Mouse (Mus musculus) spleen, adult 2 months (tissue): ENCODE results near the gene C130074G19Rik. TPM values are rescaled to one million over a fixed set of nuclear protein-coding genes. Genes with fewer than 3 reads are reported as not detected.
A peak's percentile ranks its signal among the peaks of the same experiment; 100 is the strongest.

ENCODE experiments used
- DNase-seq, 2 experiments: peaks; one replicate each; pipeline versions ENCODE4 v3.0.0 to v3.0.0-alpha.2; 2012 to 2021; ENCODE audit warnings: low spot score in 2 of 2, low read depth in 1 of 2
- H3K27ac ChIP-seq: fragments of 200-500 bp; 2 replicates; pipeline ENCODE4 v1.5.1; 2012; ENCODE audit warnings: low read length, inconsistent platforms; ENCODE audit not compliant: insufficient read depth
- H3K27me3 ChIP-seq: fragments of 200-500 bp; 2 replicates; pipeline ENCODE4 v1.6.1; 2012; ENCODE audit warnings: mild to moderate bottlenecking, moderate library complexity, low read length, inconsistent platforms; ENCODE audit not compliant: control insufficient read depth, insufficient read depth
- H3K36me3 ChIP-seq: fragments of 200-500 bp; 2 replicates; pipeline ENCODE4 v1.6.1; 2012; ENCODE audit warnings: mild to moderate bottlenecking, low read length, inconsistent platforms; ENCODE audit not compliant: control insufficient read depth, insufficient read depth
- H3K4me1 ChIP-seq: fragments of 200-500 bp; 2 replicates; pipeline ENCODE4 v1.6.1; 2011; ENCODE audit warnings: inconsistent platforms; ENCODE audit not compliant: control insufficient read depth, insufficient read depth, insufficient read length
- H3K4me3 ChIP-seq: fragments of 200-500 bp; 2 replicates; pipeline ENCODE4 v1.5.1; 2011; ENCODE audit warnings: mild to moderate bottlenecking, inconsistent platforms; ENCODE audit not compliant: insufficient read depth, insufficient read length; ENCODE audit errors: extremely low read depth
- CTCF ChIP-seq: fragments of 200-500 bp; IDR thresholded peaks from 2 replicates; pipeline ENCODE4 v1.5.1; 2011; ENCODE audit warnings: mild to moderate bottlenecking, inconsistent platforms; ENCODE audit not compliant: insufficient read depth, insufficient read length, insufficient replicate concordance; ENCODE audit errors: extremely low read depth
- POLR2A ChIP-seq: fragments of 200-500 bp; IDR thresholded peaks from 2 replicates; pipeline ENCODE4 v1.6.1; 2011; ENCODE audit warnings: low read depth, low read length, inconsistent platforms
- WGBS: fragments of 180-500 bp; shearing (Covaris S2); methylation state at CpG from one replicate; pipeline ENCODE4 v1.1.7; 2018; 5-methylcytosine and 5-hydroxymethylcytosine counted together
- polyA plus RNA-seq: library from polyadenylated mRNA; depleted of rRNA; stranded (reverse); fragments of >200 nt; gene quantifications from 2 replicates; pipeline ENCODE4 v1.2.3, GENCODE M21; 2012

C130074G19Rik gene
- polyA plus RNA-seq, 1 experiment, result 2.1 TPM

DNA sequence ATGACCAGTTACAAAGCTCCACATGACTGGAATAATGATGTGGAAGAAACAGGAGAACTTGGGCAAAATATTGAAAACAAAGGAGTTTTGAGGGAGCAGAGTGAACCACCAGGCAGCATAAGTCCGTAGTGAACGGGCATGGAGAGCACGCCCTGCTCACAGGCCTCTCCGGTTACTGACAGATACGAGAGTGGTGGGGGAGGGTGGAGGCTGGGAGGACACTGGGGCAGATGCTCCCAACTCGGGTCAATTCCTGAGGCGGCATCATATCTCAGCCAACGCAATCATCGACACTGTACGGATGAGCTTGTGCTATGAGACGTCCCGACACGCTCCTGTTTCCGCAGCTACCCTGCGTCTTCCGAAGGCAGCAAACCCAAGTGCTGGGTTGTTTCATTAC, 14.3 kb upstream of the C130074G19Rik start:
- Histone ChIP-seq H3K27me3 (no peaks in the 10 kb centered on the region), H3K36me3 (no peaks in the 10 kb centered on the region), H3K27ac (no peak overlapping the region), H3K4me1 (no peaks in the 10 kb centered on the region), H3K4me3 (no peak overlapping the region)
- WGBS, result 96% methylated on average over 16 of the region's 16 CpGs
- TF ChIP-seq CTCF, result no peak
- no peak for TF ChIP-seq POLR2A
- DNase-seq, result no peak

DNA sequence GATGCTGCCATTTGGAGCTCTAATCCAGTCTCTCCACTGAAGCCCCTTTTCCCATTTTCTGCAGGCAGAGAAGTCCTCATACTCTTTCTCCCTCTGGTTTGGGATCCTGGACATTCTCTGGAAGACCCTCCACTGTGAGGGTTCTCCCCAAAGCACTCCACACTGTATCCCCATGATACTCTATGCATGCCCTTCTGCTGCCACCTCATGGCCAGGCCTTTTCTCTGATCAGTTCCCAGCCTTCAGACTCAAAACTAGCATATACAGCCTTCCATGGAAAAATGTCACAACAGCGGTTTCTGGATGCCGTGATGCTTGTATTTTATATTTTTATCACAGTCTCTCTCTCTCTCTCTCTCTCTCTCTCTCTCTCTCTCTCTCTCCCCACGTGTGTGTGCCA, 9.0 kb upstream of the C130074G19Rik start:
- Histone ChIP-seq H3K27me3 (no peaks in the 10 kb centered on the region), H3K36me3 (no peaks in the 10 kb centered on the region), H3K27ac (no peak overlapping the region), H3K4me1 (no peaks in the 10 kb centered on the region), H3K4me3 (no peak overlapping the region)
- 81% methylated on average over 3 of the region's 3 CpGs for WGBS
- no peak for DNase-seq
- no peak for TF ChIP-seq CTCF
- TF ChIP-seq POLR2A, result no peak

DNA sequence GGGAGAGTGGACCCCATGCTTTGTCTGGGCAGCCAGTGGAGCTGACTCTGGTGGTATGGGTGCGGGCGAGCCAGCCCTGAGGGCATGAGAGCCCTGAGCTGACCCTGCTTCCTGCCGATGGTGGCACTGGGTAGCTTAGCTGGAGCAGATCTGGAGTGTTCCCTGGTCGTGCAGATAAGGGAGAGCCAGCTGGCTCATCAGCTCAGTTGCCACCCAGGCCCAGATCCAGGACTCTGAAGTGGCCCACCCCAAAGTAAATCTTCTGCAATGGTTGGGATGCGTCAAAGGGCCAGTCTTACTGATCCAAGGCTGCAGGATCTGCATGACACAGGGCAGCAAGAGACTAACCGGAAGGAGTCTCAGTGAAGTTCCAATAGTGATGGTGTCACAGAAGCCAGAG, 6.4 kb upstream of the C130074G19Rik start:
- no peak for DNase-seq
- WGBS, result 80% methylated on average over 6 of the region's 6 CpGs
- Histone ChIP-seq H3K27me3 (no peaks in the 10 kb centered on the region), H3K27ac (no peak overlapping the region), H3K4me1 (no peaks in the 10 kb centered on the region), H3K36me3 (no peaks in the 10 kb centered on the region), H3K4me3 (no peak overlapping the region)
- no peak for TF ChIP-seq POLR2A
- TF ChIP-seq CTCF, result no peak

DNA sequence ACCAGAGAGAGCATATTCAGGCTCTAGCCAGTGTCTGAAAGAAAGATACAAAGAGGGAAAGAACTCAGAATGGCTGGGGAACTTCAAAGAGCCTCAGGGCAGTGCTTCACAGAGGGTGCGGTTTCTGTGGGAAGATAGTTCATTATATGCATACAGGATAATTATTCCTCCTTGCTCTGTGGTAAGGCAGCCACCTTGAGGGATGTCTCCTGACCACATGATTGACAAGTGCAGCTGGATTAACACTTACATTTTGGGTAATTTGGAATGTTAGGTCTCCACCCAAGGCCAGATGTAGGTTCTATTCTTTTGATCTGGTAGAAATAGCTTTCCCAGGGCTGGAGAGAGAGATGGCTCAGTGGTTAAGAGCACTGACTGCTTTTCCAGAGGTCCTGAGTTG, 3.1 kb upstream of the C130074G19Rik start:
- Histone ChIP-seq H3K27me3 (peaks cover 10% of the 10 kb centered on the region; the same call in 1 of the 2 replicates), H3K4me1 (peaks cover 5% of the 10 kb centered on the region; the same call in 1 of the 2 replicates), H3K4me3 (no peak overlapping the region), H3K27ac (no peak overlapping the region), H3K36me3 (no peaks in the 10 kb centered on the region)
- TF ChIP-seq CTCF, result no peak
- no peak for TF ChIP-seq POLR2A
- WGBS, result 62% methylated on average over 1 of the region's 1 CpGs
- no peak for DNase-seq

DNA sequence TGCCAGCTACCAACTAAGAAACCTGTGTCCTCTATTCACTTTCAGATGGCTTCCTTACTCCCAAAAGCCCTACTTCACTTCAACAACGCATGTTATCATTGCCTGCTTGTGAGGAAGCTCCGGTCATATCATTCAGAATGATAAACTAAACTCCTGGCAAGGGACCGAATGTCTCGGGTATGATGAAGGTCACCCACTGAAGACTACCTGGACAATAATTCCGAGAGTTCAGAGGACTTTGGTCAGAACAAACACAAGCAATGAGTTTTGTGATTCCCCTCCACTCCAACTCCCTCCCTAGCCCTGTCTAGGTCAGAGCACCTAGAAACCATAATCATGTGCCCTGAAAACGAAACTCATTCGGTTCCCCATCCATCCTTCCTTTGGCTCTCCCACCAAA, 1.2 kb downstream of the C130074G19Rik start:
- Histone ChIP-seq H3K4me1 (peaks cover 5% of the 10 kb centered on the region; the same call in 1 of the 2 replicates), H3K36me3 (no peaks in the 10 kb centered on the region), H3K4me3 (peak overlapping the region; percentile 29; the same call in 1 of the 2 replicates), H3K27ac (no peak overlapping the region), H3K27me3 (peaks cover 10% of the 10 kb centered on the region; the same call in 1 of the 2 replicates)
- no peak for TF ChIP-seq POLR2A
- TF ChIP-seq CTCF, result no peak
- WGBS, result 55% methylated on average over 7 of the region's 7 CpGs
- no peak for DNase-seq

DNA sequence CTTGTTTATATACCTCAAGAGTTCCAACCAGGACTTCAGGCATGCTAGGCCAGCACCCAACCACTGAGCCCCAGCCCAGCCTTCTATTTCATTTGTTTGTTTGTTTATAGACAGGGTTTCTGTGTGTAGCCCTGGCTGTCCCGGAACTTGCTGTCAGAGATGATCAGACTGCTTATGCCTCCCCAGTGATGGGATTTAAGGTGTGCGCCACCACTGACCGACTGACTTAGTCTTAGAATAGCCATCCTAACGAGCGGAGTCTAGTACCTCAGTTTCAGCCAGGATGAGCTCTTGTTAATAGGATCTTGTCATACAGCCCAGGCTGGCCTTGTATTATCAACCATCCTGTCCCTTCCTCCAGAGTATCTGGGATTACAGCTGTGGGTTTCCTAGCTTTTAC, 1.8 kb downstream of the C130074G19Rik start:
- TF ChIP-seq POLR2A, result no peak
- TF ChIP-seq CTCF, result no peak
- Histone ChIP-seq H3K4me3 (no peak overlapping the region), H3K27ac (no peak overlapping the region), H3K36me3 (no peaks in the 10 kb centered on the region), H3K27me3 (peaks cover 10% of the 10 kb centered on the region; the same call in 1 of the 2 replicates), H3K4me1 (peaks cover 5% of the 10 kb centered on the region; the same call in 1 of the 2 replicates)
- no peak for DNase-seq
- WGBS, result 94% methylated on average over 5 of the region's 5 CpGs

DNA sequence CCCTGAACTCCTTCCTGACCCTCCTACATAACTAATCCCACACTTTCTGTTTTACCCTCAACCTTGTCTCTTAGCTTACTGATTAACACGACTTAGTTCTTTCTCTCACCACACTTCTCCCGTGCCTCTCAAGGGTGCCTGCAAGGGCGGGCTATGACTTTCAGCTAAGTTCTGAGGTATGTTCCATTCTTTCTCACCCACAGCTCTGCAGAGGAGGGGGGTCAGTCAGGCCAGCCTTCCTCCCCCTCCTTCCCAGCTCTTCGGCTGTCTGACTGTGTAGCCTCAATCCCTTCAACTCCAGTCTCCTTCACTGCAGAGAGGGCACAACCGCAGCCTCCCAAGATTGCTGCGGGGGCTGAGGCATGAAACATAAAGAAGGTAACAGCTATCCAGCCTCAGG, 4.2 kb downstream of the C130074G19Rik start:
- no peak overlapping the region for H3K4me3 ChIP-seq
- peaks cover 5% of the 10 kb centered on the region; the same call in 1 of the 2 replicates for H3K4me1 ChIP-seq
- no peaks in the 10 kb centered on the region for H3K36me3 ChIP-seq
- TF ChIP-seq CTCF (no peak), POLR2A (no peak)
- WGBS, result 86% methylated on average over 6 of the region's 6 CpGs
- peaks cover 8% of the 10 kb centered on the region; the same call in 1 of the 2 replicates for H3K27me3 ChIP-seq
- no peak for DNase-seq
- no peak overlapping the region for H3K27ac ChIP-seq
